9 mouse cellular contexts compared by ENCODE assay signal in the genomic region with DNA sequence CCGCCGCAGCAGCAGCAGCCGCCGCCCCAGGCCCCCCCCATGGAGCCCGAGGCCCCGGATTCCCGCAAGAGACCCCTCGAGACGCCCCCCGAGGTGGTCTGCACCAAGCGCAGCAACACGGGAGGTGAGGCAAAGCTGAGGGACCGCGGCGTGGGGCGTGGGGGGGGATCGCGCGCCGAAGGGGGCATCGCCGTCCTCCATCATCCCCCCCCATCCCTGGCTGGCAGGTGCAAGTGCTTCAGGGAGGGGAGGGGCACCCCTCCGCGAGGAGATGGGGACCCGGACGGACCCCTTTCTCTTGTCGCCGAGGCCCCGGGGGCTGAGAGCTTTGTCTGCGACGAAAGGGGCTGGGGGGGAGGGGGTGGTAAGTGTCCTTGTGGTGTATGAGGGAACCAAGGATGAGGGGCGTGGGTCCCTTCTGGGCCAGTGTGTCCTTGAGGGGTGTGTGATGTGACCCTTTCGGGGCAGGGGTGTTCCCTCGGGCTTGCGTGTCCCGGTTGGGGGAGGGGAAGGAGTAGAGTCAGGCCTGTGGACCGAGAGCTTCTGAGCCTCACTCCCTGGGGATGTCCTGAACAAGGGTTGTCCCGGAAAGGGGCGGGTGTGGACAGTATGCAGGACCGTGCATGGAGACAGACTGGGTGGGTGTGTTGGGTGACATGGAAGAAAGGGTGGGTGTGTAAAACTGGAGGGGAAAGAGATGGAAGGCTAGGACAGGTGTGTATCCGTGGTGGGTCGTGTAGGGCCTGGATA. TPM values are rescaled to one million over a fixed set of nuclear protein-coding genes. Genes with fewer than 3 reads are reported as not detected.
A peak's percentile ranks its signal among the peaks of the same experiment; 100 is the strongest.
DNase-seq lines count a peak whose midpoint lies in the region; ATAC-seq lines count a peak whose summit lies in the region.
"Had no signal": no experiment of that assay in that cellular context is flagged by ENCODE, and none has a peak within 500 bp of the region (broad histone marks: within the 10 kb centered on the region; RNA-seq: fewer than 3 reads in every experiment).

No protein-coding gene starts in this region.

- no peak for ATAC-seq in CD4-positive, CD25-positive, alpha-beta regulatory T cell, adult 4 months
- ATAC-seq in forebrain, embryonic 11.5 days (replicated peaks; ENCODE audit: low FRiP score), result peak; percentile 49
- ATAC-seq in hindbrain, embryonic 13.5 days (ENCODE audit: low FRiP score), result peak; percentile 38
- ATAC-seq in limb, embryonic 15.5 days (ENCODE audit: insufficient number of reproducible peaks, low FRiP score, low TSS enrichment, low read depth), result no peak
- ATAC-seq in neural tube, embryonic 11.5 days (ENCODE audit: insufficient read depth, low FRiP score, low TSS enrichment), result peak; percentile 24

- peak overlapping the region; percentile 94 for H3K4me3 ChIP-seq in forebrain, embryonic 11.5 days (ENCODE audit: low read depth, low read length)
- peak overlapping the region; percentile 95 for H3K4me3 ChIP-seq in hindbrain, embryonic 13.5 days
- H3K4me3 ChIP-seq in limb, embryonic 15.5 days, result peak overlapping the region; percentile 48
- H3K4me3 ChIP-seq in neural tube, embryonic 11.5 days (ENCODE audit: low read depth, low read length), result peak overlapping the region; percentile 95
- H3K4me3 ChIP-seq: erythroblast, embryonic 14.5 days had no signal

- peak overlapping the region; percentile 99 for H3K9ac ChIP-seq in forebrain, embryonic 11.5 days (ENCODE audit: low read length)
- H3K9ac ChIP-seq in hindbrain, embryonic 13.5 days, result peak overlapping the region; percentile 100
- peak overlapping the region; percentile 47 for H3K9ac ChIP-seq in limb, embryonic 15.5 days
- H3K9ac ChIP-seq in neural tube, embryonic 11.5 days (ENCODE audit: low read length), result peak overlapping the region; percentile 96

- peaks cover 27% of the 10 kb centered on the region for H3K4me1 ChIP-seq in forebrain, embryonic 11.5 days (replicated peaks; ENCODE audit: control insufficient read depth, insufficient read depth, low read length)
- peaks cover 80% of the 10 kb centered on the region for H3K4me1 ChIP-seq in hindbrain, embryonic 13.5 days (replicated peaks)
- H3K4me1 ChIP-seq in limb, embryonic 15.5 days, result peaks cover 13% of the 10 kb centered on the region
- peaks cover 31% of the 10 kb centered on the region for H3K4me1 ChIP-seq in neural tube, embryonic 11.5 days (ENCODE audit: control insufficient read depth, insufficient read depth, low read length)

- H3K27me3 ChIP-seq in forebrain, embryonic 11.5 days (ENCODE audit: control insufficient read depth, insufficient read depth, low read length), result no peaks in the 10 kb centered on the region
- H3K27me3 ChIP-seq in hindbrain, embryonic 13.5 days, result no peaks in the 10 kb centered on the region
- H3K27me3 ChIP-seq in limb, embryonic 15.5 days, result peaks cover 70% of the 10 kb centered on the region
- no peaks in the 10 kb centered on the region for H3K27me3 ChIP-seq in neural tube, embryonic 11.5 days (ENCODE audit: control insufficient read depth, insufficient read depth, low read length)

- H3K4me2 ChIP-seq in forebrain, embryonic 11.5 days (ENCODE audit: low read depth, low read length, severe bottlenecking), result peak overlapping the region; percentile 77
- peak overlapping the region; percentile 89 for H3K4me2 ChIP-seq in hindbrain, embryonic 13.5 days
- H3K4me2 ChIP-seq in limb, embryonic 15.5 days, result peak overlapping the region; percentile 86
- peak overlapping the region; percentile 72 for H3K4me2 ChIP-seq in neural tube, embryonic 11.5 days (ENCODE audit: low read depth)

- 2% methylated on average over 36 of the region's 42 CpGs for WGBS in forebrain, embryonic 11.5 days
- WGBS in hindbrain, embryonic 13.5 days, result under 1% methylated on average over 41 of the region's 42 CpGs
- 3% methylated on average over 26 of the region's 42 CpGs for WGBS in limb, embryonic 15.5 days
- 3% methylated on average over 25 of the region's 42 CpGs for WGBS in neural tube, embryonic 11.5 days

- peak overlapping the region; percentile 66 for H3K27ac ChIP-seq in forebrain, embryonic 11.5 days (ENCODE audit: low read depth, low read length)
- H3K27ac ChIP-seq in hindbrain, embryonic 13.5 days, result peak overlapping the region; percentile 98
- no peak overlapping the region for H3K27ac ChIP-seq in limb, embryonic 15.5 days
- peak overlapping the region; percentile 84 for H3K27ac ChIP-seq in neural tube, embryonic 11.5 days (ENCODE audit: low read depth, low read length)

- peak; percentile 37 for DNase-seq in CD4-positive, CD25-positive, alpha-beta regulatory T cell, adult 2 months (ENCODE audit: low read depth, low spot score)
- DNase-seq in adrenal gland, postnatal 14 days, result peak; percentile 57
- peak; percentile 76 for DNase-seq in forebrain, embryonic 11.5 days (ENCODE audit: low spot score)
- DNase-seq in neural tube, embryonic 11.5 days (ENCODE audit: low spot score), result peak; percentile 50
- no peak for DNase-seq in natural killer cell, adult 2 months (ENCODE audit: low spot score in 2 of 2)

- H3K9me3 ChIP-seq in forebrain, embryonic 11.5 days (ENCODE audit: control insufficient read depth, low read length), result no peaks in the 10 kb centered on the region
- H3K9me3 ChIP-seq in hindbrain, embryonic 13.5 days, result no peaks in the 10 kb centered on the region
- no peaks in the 10 kb centered on the region for H3K9me3 ChIP-seq in limb, embryonic 15.5 days
- no peaks in the 10 kb centered on the region for H3K9me3 ChIP-seq in neural tube, embryonic 11.5 days (ENCODE audit: control insufficient read depth, low read length)

- no peaks in the 10 kb centered on the region for H3K36me3 ChIP-seq in forebrain, embryonic 11.5 days (ENCODE audit: control insufficient read depth, insufficient read depth, low read length)
- H3K36me3 ChIP-seq in hindbrain, embryonic 13.5 days, result no peaks in the 10 kb centered on the region
- no peaks in the 10 kb centered on the region for H3K36me3 ChIP-seq in limb, embryonic 15.5 days
- H3K36me3 ChIP-seq in neural tube, embryonic 11.5 days (ENCODE audit: control insufficient read depth, insufficient read depth, low read length), result no peaks in the 10 kb centered on the region

RNA-seq across cellular contexts. Expression of a gene that starts 0.5 kb away (rescaled TPM):
- not detected for polyA plus RNA-seq in CD4-positive, CD25-positive, alpha-beta regulatory T cell, adult 4 months (2017; shearing (Covaris generic))
- total RNA-seq in adrenal gland, postnatal 14 days (2021), result 7.2 and 8.0 TPM in 2 replicates
- 6.9 and 8.3 TPM in 2 replicates for polyA plus RNA-seq in forebrain, embryonic 11.5 days (2014; fragmentation: Nextera tagmentation; extraction: Ambion mirVana)
- 14.9 and 15.8 TPM in 2 replicates for polyA plus RNA-seq in hindbrain, embryonic 13.5 days (2015; fragmentation: Nextera tagmentation; extraction: Ambion mirVana)
- polyA plus RNA-seq in limb, embryonic 15.5 days (2015; fragmentation: Nextera tagmentation; extraction: Ambion mirVana), result 0.36 and 0.68 TPM in 2 replicates
- polyA plus RNA-seq in neural tube, embryonic 11.5 days (2014; fragmentation: Nextera tagmentation; extraction: Ambion mirVana), result 8.2 and 10.0 TPM in 2 replicates
- polyA plus RNA-seq: erythroblast, embryonic 14.5 days had no signal

RNA-seq across cellular contexts. Expression of a gene that starts 16.0 kb away (rescaled TPM):
- polyA plus RNA-seq in CD4-positive, CD25-positive, alpha-beta regulatory T cell, adult 4 months (2017; shearing (Covaris generic)), result 1 to 10 TPM; 7.6 to 8.9 TPM
- 12.2 and 12.9 TPM in 2 replicates for total RNA-seq in adrenal gland, postnatal 14 days (2021)
- polyA plus RNA-seq in forebrain, embryonic 11.5 days (2014; fragmentation: Nextera tagmentation; extraction: Ambion mirVana), result 32.2 and 32.6 TPM in 2 replicates
- 23.5 and 23.6 TPM in 2 replicates for polyA plus RNA-seq in hindbrain, embryonic 13.5 days (2015; fragmentation: Nextera tagmentation; extraction: Ambion mirVana)
- 28.0 TPM in 2 replicates for polyA plus RNA-seq in limb, embryonic 15.5 days (2015; fragmentation: Nextera tagmentation; extraction: Ambion mirVana)
- polyA plus RNA-seq in neural tube, embryonic 11.5 days (2014; fragmentation: Nextera tagmentation; extraction: Ambion mirVana), result 25.5 and 26.2 TPM in 2 replicates

RNA-seq across cellular contexts. Expression of a gene that starts 55.1 kb away (rescaled TPM):
- 100 to 1,000 TPM; 246 to 259 TPM for polyA plus RNA-seq in CD4-positive, CD25-positive, alpha-beta regulatory T cell, adult 4 months (2017; shearing (Covaris generic))
- total RNA-seq in adrenal gland, postnatal 14 days (2021), result 2.3 and 4.5 TPM in 2 replicates
- polyA plus RNA-seq in forebrain, embryonic 11.5 days (2014; fragmentation: Nextera tagmentation; extraction: Ambion mirVana), result 0.48 and 0.94 TPM in 2 replicates
- polyA plus RNA-seq in hindbrain, embryonic 13.5 days (2015; fragmentation: Nextera tagmentation; extraction: Ambion mirVana), result 13.7 TPM in 2 replicates
- 2.4 and 3.2 TPM in 2 replicates for polyA plus RNA-seq in limb, embryonic 15.5 days (2015; fragmentation: Nextera tagmentation; extraction: Ambion mirVana)
- 1.4 and 2.1 TPM in 2 replicates for polyA plus RNA-seq in neural tube, embryonic 11.5 days (2014; fragmentation: Nextera tagmentation; extraction: Ambion mirVana)

Comparison
In these comparisons a context has a peak if more than half of its experiments do, and no peak if none do; other contexts are left out.
1. DNase-seq: peak in CD4-positive, CD25-positive, alpha-beta regulatory T cell, adult 2 months (single experiment), adrenal gland, postnatal 14 days (single experiment), forebrain, embryonic 11.5 days (single experiment) and neural tube, embryonic 11.5 days (single experiment); none in natural killer cell, adult 2 months (0 of 2).
2. ATAC-seq: peak in forebrain, embryonic 11.5 days (single experiment), hindbrain, embryonic 13.5 days (single experiment) and neural tube, embryonic 11.5 days (single experiment); none in CD4-positive, CD25-positive, alpha-beta regulatory T cell, adult 4 months (single experiment) and limb, embryonic 15.5 days (single experiment).
3. H3K9ac ChIP-seq: peak in every context shown above with its lines; median percentile 100 in hindbrain, embryonic 13.5 days; 99 in forebrain, embryonic 11.5 days; 96 in neural tube, embryonic 11.5 days; 47 in limb, embryonic 15.5 days.
4. RNA of a gene that starts 55.1 kb away (polyA plus RNA-seq): 246 to 259 TPM in CD4-positive, CD25-positive, alpha-beta regulatory T cell, adult 4 months; 13.7 TPM in hindbrain, embryonic 13.5 days, 2.4 to 3.2 TPM in limb, embryonic 15.5 days, 1.4 to 2.1 TPM in neural tube, embryonic 11.5 days and 0.48 to 0.94 TPM in forebrain, embryonic 11.5 days; every median in the first group is over 10 times any median in the second.
5. Peak in every context shown above with its lines, with median percentiles within 50 percentile points of each other: H3K4me2 ChIP-seq and H3K4me3 ChIP-seq.